Mouse (Mus musculus) heart, postnatal 0 days (tissue): ENCODE measurements at regions not wholly inside any gene's neighbourhood (a gene's known extent, or its start where the extent isn't known, plus 50 kb on each side); places are given as distances from the start of the nearest gene placed in this dataset.

Experiments
- CTCF ChIP-seq: IDR thresholded peaks from 2 replicates; pipeline ENCODE4 v1.5.1; 2016; ENCODE audit warnings: antibody characterized with exemption, control low read depth, low read depth
- EP300 ChIP-seq: IDR thresholded peaks from 2 replicates; pipeline ENCODE4 v1.6.1; 2016; ENCODE audit warnings: antibody characterized with exemption, low read depth

DNA sequence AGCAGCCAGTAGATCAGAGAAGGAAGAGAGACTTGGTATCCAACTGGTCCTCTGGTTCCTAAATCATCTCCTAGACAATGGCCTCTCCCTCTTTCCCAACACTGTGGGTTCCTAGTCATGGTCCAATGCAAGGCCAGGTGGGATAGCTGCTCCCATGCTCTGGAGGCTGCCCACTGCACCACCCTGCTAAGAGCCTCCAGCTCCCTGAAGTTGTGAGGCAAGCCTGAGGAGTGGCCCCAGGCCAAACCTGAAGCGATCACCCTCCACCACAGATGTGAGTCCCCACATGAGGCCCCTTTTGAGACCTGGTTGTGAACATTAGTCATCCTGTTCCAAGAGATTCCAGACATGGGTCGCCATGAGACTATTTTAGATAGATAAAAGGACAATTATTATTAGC is 96.5 kb upstream of the Ret start:
- no peak for TF ChIP-seq CTCF
- TF ChIP-seq EP300, result no peak
